Mouse (Mus musculus) G1E (cell line): ENCODE data around the gene Abcg8. TPM values are rescaled to one million over a fixed set of nuclear protein-coding genes. Genes with fewer than 3 reads are reported as not detected.
A peak's percentile ranks its signal among the peaks of the same experiment; 100 is the strongest.

ENCODE experiments used
- ATAC-seq: 2 replicates; pipeline ENCODE4 v1.8.0; 2016; ENCODE audit warnings: mild to moderate bottlenecking; ENCODE audit not compliant: insufficient number of reproducible peaks, poor library complexity, low FRiP score, severe bottlenecking; ENCODE audit errors: extremely low read depth
- DNase-seq: peaks from one replicate; pipeline ENCODE4 v3.0.0; 2012; ENCODE audit warnings: low spot score
- H3K27me3 ChIP-seq: 2 replicates; pipeline ENCODE4 v1.6.1; 2012; ENCODE audit warnings: mild to moderate bottlenecking, low read length, inconsistent platforms; ENCODE audit not compliant: insufficient read depth
- H3K36me3 ChIP-seq: replicated peaks from 2 replicates; pipeline ENCODE3; 2012; ENCODE audit warnings: mild to moderate bottlenecking, inconsistent platforms
- H3K4me1 ChIP-seq: 2 replicates; pipeline ENCODE4 v1.6.1; 2012; ENCODE audit warnings: low read depth, low read length, inconsistent platforms, mixed read lengths; ENCODE audit not compliant: insufficient read depth
- H3K4me3 ChIP-seq: 2 replicates; pipeline ENCODE4 v1.5.1; 2012; ENCODE audit warnings: low read depth, mild to moderate bottlenecking, inconsistent platforms, low read length, moderate library complexity, mixed read lengths
- H3K9me3 ChIP-seq: replicated peaks from 2 replicates; pipeline ENCODE4 v1.6.1; 2012; ENCODE audit warnings: inconsistent platforms
- CTCF ChIP-seq: IDR thresholded peaks from 2 replicates; pipeline ENCODE4 v1.5.1; 2012; ENCODE audit warnings: low read depth, low read length, inconsistent platforms, mixed read lengths
- GATA1 ChIP-seq: IDR thresholded peaks from 2 replicates; pipeline ENCODE4 v1.6.1; 2012; ENCODE audit warnings: borderline replicate concordance, low read length, inconsistent platforms, mixed read lengths
- GATA2 ChIP-seq: IDR thresholded peaks from 2 replicates; pipeline ENCODE4 v1.6.1; 2012; ENCODE audit warnings: low read depth, low read length, inconsistent platforms, borderline replicate concordance
- POLR2AphosphoS5 ChIP-seq: IDR thresholded peaks from 2 replicates; pipeline ENCODE4 v1.6.1; 2012; ENCODE audit warnings: low read depth, low read length, inconsistent platforms; ENCODE audit not compliant: insufficient replicate concordance
- TAL1 ChIP-seq: conservative IDR thresholded peaks from 2 replicates; pipeline ENCODE4 v1.6.1; 2012; ENCODE audit warnings: low read depth, low read length, inconsistent platforms, mixed read lengths
- polyA plus RNA-seq: library from polyadenylated mRNA; stranded (reverse); fragments of >175 nt; gene quantifications from 2 replicates; pipeline ENCODE4 v1.2.3, GENCODE M21; 2012
- total RNA-seq, 2 experiments: library from RNA; stranded (forward) in 1 of 2; stranded (reverse) in 1 of 2; fragments of 200-1000 nt in 1 of 2; fragments of >200 nt in 1 of 2; fragmentation: Nextera tagmentation in 1 of 2; gene quantifications; 2 replicates each; pipeline ENCODE4 v1.2.3; 2014 to 2017

Gene Abcg8
- total and polyA plus RNA-seq, 3 experiments: 0.05 TPM; not detected in 2

DNA sequence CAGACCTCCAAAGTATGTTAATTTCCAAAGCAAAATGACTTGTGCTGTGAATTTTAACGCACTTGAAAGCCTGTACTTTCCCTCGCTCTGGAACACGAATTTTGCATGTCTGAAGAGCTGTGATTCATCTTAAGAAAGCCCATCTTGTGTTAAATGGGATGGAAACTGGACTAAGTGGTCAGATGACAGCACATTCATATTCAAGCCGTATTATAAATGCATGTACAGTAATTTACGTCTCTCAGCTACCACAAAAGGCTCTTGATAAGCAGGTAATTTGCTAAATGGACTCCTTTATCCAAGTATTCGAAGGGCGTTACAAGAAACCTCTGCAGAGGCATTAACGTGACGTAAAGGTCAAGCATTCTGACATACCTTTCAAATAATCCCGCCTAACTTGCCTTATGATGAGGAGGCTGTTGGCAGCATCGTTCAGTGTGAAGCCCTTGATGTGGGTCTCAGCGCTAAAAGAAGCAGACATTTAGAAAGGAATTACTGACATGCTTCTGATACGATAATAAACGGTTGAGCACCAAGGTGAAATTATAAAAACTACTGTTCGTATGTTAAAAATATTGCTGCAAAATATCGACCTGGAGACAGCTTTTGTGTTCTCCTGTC, 40.3 kb downstream of the Abcg8 start:
- Histone ChIP-seq H3K27me3 (no peaks in the 10 kb centered on the region), H3K36me3 (peaks cover 87% of the 10 kb centered on the region), H3K4me3 (no peak overlapping the region), H3K4me1 (peaks cover 4% of the 10 kb centered on the region; the same call in 1 of the 2 replicates), H3K9me3 (no peaks in the 10 kb centered on the region)
- DNase-seq (no peak), ATAC-seq (no peak)
- TF ChIP-seq CTCF (no peak), GATA1 (no peak), POLR2AphosphoS5 (no peak), GATA2 (no peak), TAL1 (no peak)

DNA sequence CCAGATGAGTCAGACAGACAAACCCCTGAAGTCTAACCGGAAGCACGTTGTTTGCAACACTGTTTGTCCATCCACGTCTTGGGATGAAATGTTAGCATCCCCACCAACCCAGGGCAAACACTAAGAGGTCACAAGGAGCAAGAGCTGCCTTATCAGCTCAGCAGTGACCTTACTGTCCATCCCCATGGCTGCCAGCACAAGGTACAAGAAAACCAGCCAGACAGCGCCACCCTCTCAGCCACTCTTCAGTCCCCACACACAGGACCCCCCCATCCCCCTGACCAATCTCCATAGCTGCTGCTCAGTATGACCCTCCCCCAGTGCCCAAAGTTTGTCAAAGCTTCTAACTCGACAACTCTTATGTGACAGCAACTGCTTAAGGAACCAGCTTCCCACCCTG, 41.3 kb downstream of the Abcg8 start:
- peaks cover 4% of the 10 kb centered on the region; the same call in 1 of the 2 replicates for H3K4me1 ChIP-seq
- no peak overlapping the region for H3K4me3 ChIP-seq
- DNase-seq: no peak
- no peak for TF ChIP-seq CTCF
- TF ChIP-seq GATA2: no peak
- TF ChIP-seq GATA1: no peak
- TF ChIP-seq POLR2AphosphoS5: no peak
- H3K36me3 ChIP-seq: peaks cover 87% of the 10 kb centered on the region
- no peaks in the 10 kb centered on the region for H3K27me3 ChIP-seq
- no peaks in the 10 kb centered on the region for H3K9me3 ChIP-seq
- ATAC-seq: no peak

DNA sequence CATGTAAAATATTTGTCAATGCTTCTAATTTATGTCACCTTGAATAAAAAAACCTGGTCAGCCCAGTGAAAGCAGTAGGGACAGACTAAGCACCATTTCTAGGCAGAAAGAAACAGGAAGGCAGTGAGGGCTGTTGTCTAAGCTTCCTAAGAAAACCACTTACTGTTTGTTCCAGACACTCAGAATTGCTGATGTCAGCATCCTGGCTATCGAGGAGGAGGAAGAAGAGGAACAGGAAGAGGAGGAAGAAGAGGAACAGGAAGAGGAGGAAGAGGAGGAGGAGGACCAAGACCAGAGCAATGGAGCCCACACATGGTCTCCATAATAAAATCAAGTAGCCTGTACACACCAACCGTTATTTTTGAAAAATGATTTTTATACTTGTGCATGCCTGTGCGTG, 43.0 kb downstream of the Abcg8 start:
- TF ChIP-seq GATA1 (no peak), CTCF (no peak), POLR2AphosphoS5 (no peak), GATA2 (no peak), TAL1 (no peak)
- peaks cover 86% of the 10 kb centered on the region for H3K36me3 ChIP-seq
- H3K4me1 ChIP-seq: peaks cover 4% of the 10 kb centered on the region; the same call in 1 of the 2 replicates
- ATAC-seq (no peak), DNase-seq (no peak)
- H3K4me3 ChIP-seq: no peak overlapping the region
- H3K9me3 ChIP-seq: no peaks in the 10 kb centered on the region
- no peaks in the 10 kb centered on the region for H3K27me3 ChIP-seq

DNA sequence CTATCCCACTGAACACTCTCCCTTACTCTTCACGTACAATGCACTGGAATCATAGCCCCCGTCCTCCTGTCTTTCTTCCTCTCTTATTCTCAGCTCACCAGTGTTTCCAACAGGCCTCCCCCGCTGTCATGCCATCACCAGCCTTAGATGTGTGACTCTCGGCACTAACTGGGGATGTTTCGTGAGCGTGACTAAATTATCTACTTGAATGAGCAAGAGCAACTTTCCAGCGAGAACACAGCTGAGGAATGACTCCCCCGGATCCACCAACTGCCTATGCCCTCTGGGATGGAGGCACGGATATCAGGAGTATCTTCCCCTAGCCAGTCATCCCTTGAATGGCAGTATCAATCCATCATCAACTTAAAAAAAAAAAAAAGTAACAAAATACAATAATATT, 47.9 kb downstream of the Abcg8 start:
- no peaks in the 10 kb centered on the region for H3K27me3 ChIP-seq
- ATAC-seq: no peak
- no peak overlapping the region for H3K4me3 ChIP-seq
- DNase-seq: no peak
- peaks cover 13% of the 10 kb centered on the region for H3K4me1 ChIP-seq
- no peaks in the 10 kb centered on the region for H3K9me3 ChIP-seq
- TF ChIP-seq POLR2AphosphoS5 (no peak), GATA1 (no peak), CTCF (no peak), TAL1 (no peak)
- H3K36me3 ChIP-seq: peaks cover 91% of the 10 kb centered on the region

DNA sequence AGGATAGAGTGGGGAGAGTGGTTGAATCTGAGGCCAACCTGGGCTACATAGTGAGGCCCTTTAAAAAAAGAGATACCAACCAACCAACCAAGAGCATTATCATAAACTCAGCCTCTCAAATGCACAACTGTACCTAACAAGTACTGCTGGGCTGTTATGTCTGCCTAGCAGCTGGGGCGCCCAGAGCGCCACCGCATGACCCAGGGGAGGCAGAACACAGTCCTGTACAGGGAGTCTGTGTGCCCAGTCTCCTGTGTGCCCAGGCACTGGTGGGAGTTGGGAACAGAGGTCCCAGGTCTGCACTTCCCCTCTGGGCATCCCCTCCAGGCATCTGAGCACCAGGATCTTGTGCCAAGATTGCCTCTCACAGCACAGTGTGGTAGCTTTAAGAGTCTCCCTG, 49.1 kb downstream of the Abcg8 start:
- Histone ChIP-seq H3K27me3 (no peaks in the 10 kb centered on the region), H3K4me1 (peaks cover 15% of the 10 kb centered on the region), H3K4me3 (no peak overlapping the region), H3K9me3 (no peaks in the 10 kb centered on the region), H3K36me3 (peaks cover 91% of the 10 kb centered on the region)
- no peak for TF ChIP-seq GATA1
- no peak for TF ChIP-seq POLR2AphosphoS5
- TF ChIP-seq CTCF: no peak
- no peak for TF ChIP-seq TAL1
- TF ChIP-seq GATA2: no peak
- ATAC-seq: no peak
- DNase-seq: no peak

DNA sequence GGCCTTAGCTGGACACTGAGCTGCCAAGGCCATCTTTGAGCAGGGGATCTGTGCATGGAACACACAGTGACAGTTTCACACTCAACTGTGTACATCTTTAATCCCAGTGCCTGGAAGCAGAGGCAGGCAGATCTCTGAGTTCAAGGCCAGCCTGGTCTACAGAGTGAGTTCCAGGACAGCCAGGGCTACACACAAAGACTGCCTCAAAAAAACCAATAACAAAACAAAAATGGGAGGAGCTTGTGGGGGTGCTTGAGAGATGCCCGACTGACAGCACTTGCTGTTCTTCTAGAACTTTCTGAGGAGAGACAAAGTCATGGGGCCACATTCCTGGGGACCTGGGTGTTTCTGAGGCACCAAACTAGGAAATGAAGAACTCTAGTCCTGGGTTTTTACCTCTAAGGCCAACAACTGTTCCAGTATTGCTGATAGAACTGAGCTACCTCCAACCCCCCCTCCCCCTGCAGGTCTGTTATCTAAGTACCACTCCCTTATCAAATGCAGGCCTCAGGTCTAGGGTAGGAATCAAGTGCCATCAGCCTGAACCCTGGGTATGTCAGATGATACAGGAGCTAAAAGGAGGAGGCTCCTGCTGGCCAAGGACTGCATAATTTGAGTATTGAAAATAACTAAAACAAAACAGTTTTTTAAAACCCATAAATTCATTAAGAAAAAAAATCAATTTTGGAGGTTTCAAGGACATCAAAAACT, 52.3 kb downstream of the Abcg8 start:
- Histone ChIP-seq H3K9me3 (no peaks in the 10 kb centered on the region), H3K4me1 (peaks cover 31% of the 10 kb centered on the region), H3K4me3 (no peak overlapping the region), H3K27me3 (no peaks in the 10 kb centered on the region), H3K36me3 (peaks cover 88% of the 10 kb centered on the region)
- DNase-seq (no peak), ATAC-seq (peak; percentile 66)
- TF ChIP-seq GATA2 (no peak), GATA1 (no peak), POLR2AphosphoS5 (no peak), CTCF (no peak), TAL1 (no peak)
